Mouse (Mus musculus) thymus, adult 2 months (tissue): Measurements from ENCODE around the gene Spns2.

Source experiments
- CTCF ChIP-seq: fragments of 200-500 bp; IDR thresholded peaks from 2 replicates; pipeline ENCODE4 v1.5.1; 2012; ENCODE audit warnings: mild to moderate bottlenecking, control low read depth, low read length, moderate library complexity, borderline replicate concordance; ENCODE audit not compliant: control insufficient read depth, poor library complexity, insufficient read depth; ENCODE audit errors: extremely low read depth
- POLR2A ChIP-seq: fragments of 200-500 bp; IDR thresholded peaks from 2 replicates; pipeline ENCODE4 v1.6.1; 2012; ENCODE audit warnings: mild to moderate bottlenecking, low read length, control low read depth, moderate library complexity; ENCODE audit not compliant: control insufficient read depth, poor library complexity, insufficient read depth; ENCODE audit errors: extremely low read depth

GRCm38 (mm10) chr11:72475408-72475807 lies 14.3 kb downstream of the Spns2 start:
- TF ChIP-seq CTCF (no peak), POLR2A (no peak)
